10 mouse cellular contexts compared by ENCODE assay signal in the genomic region with DNA sequence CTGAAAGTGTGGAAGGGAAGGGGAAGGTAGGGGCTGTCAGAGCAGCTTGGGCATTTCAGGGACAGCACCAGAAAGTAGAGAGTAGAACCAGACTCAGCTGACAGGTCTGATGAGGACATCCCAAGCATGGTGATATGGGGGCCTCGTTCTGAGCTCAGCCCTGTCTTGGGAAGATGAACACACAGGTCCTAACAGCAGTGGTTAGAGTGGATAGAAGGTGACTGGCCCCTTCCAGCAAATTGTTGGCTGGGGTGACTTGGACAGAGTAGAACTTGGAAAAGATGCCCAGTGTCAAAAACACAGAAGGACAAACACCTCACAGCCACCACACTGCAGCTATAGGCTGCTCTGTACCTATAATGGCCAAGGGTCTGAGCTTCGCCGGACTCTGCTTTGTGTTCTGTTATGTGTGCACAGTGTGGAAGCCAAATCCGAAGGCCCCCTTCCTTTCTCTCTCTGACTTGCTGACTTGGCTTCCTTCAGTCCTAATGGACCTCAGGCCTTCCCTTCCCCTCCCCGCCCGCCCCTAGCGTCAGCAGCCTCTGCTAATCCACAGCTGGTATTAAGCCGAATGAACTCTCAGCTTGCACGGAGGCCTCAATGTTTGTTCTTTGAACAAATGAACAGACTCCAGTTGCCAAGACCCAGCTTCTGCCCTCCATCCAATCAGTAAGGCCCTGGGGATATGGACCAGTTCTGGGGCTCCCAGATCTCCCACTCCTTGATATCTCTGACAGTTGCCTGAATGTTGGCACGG. TPM values are rescaled to one million over a fixed set of nuclear protein-coding genes. Genes with fewer than 3 reads are reported as not detected.
DNase-seq lines count a peak whose midpoint lies in the region; ATAC-seq lines count a peak whose summit lies in the region.
"Had no signal": no experiment of that assay in that cellular context is flagged by ENCODE, and none has a peak within 500 bp of the region (broad histone marks: within the 10 kb centered on the region; RNA-seq: fewer than 3 reads in every experiment).

No protein-coding gene starts in this region.

- H3K9ac ChIP-seq in hindbrain, embryonic 11.5 days (ENCODE audit: low read depth, low read length), result no peak overlapping the region
- no peak overlapping the region for H3K9ac ChIP-seq in midbrain, embryonic 15.5 days

- WGBS in hindbrain, embryonic 11.5 days, result 40% methylated on average over 10 of the region's 10 CpGs
- 16% methylated on average over 10 of the region's 10 CpGs for WGBS in midbrain, embryonic 15.5 days

- H3K4me2 ChIP-seq in hindbrain, embryonic 11.5 days (replicated peaks; ENCODE audit: low read depth, low read length), result no peak overlapping the region
- no peak overlapping the region for H3K4me2 ChIP-seq in midbrain, embryonic 15.5 days

- no peak overlapping the region for H3K4me3 ChIP-seq in hindbrain, embryonic 11.5 days (ENCODE audit: low read depth, low read length)
- H3K4me3 ChIP-seq in midbrain, embryonic 15.5 days, result no peak overlapping the region
- H3K4me3 ChIP-seq: erythroblast, embryonic 14.5 days had no signal

- no peaks in the 10 kb centered on the region for H3K27me3 ChIP-seq in hindbrain, embryonic 11.5 days (ENCODE audit: control insufficient read depth, insufficient read depth, low read length)
- H3K27me3 ChIP-seq in midbrain, embryonic 15.5 days (replicated peaks), result no peaks in the 10 kb centered on the region

- H3K27ac ChIP-seq in hindbrain, embryonic 11.5 days (ENCODE audit: low read depth, low read length), result no peak overlapping the region
- no peak overlapping the region for H3K27ac ChIP-seq in midbrain, embryonic 15.5 days

- no peaks in the 10 kb centered on the region for H3K9me3 ChIP-seq in hindbrain, embryonic 11.5 days (ENCODE audit: control insufficient read depth, low read length)
- no peaks in the 10 kb centered on the region for H3K9me3 ChIP-seq in midbrain, embryonic 15.5 days

- H3K36me3 ChIP-seq in hindbrain, embryonic 11.5 days (ENCODE audit: control insufficient read depth, insufficient read depth, low read length), result no peaks in the 10 kb centered on the region
- no peaks in the 10 kb centered on the region for H3K36me3 ChIP-seq in midbrain, embryonic 15.5 days (replicated peaks)

- no peak for ATAC-seq in hindbrain, embryonic 11.5 days (ENCODE audit: low FRiP score)
- ATAC-seq in midbrain, embryonic 15.5 days (replicated peaks), result peak; percentile 66

- H3K4me1 ChIP-seq in hindbrain, embryonic 11.5 days (replicated peaks; ENCODE audit: control insufficient read depth, insufficient read depth, low read length), result peaks cover 5% of the 10 kb centered on the region; the same call in 1 of the 2 replicates
- peaks cover 11% of the 10 kb centered on the region for H3K4me1 ChIP-seq in midbrain, embryonic 15.5 days

- DNase-seq in gastrocnemius, postnatal 25 days, result peak; percentile 29
- DNase-seq in gastrocnemius, adult 8-10 months (ENCODE audit: low spot score in 2 of 2), result no peak
- DNase-seq in embryo, embryonic 11 days, result peak; percentile 60
- DNase-seq in hindbrain, embryonic 11.5 days (ENCODE audit: low spot score), result peak; percentile 30
- DNase-seq in ovary, postnatal 14 days (ENCODE audit: low spot score), result no peak
- DNase-seq in left cerebral cortex, postnatal 4 days, result no peak
- no peak for DNase-seq in cerebellum, adult 9-11 months
- DNase-seq: layer of hippocampus, adult 9-11 months had no signal

- intact Hi-C loops in left cerebral cortex, postnatal 4 days (cut with DNase I), result no loop called here

RNA-seq across cellular contexts. Expression of gene Lrrc32, which starts 48.3 kb away (rescaled TPM):
- 1 to 10 TPM; 4.9 to 5.0 TPM for total RNA-seq in gastrocnemius, postnatal 25 days (2021)
- 1 to 10 TPM; 2.4 to 6.1 (median 2.9) TPM for total RNA-seq in gastrocnemius, adult 8-10 months (2022)
- 3.1 and 3.3 TPM in 2 replicates for polyA plus RNA-seq in hindbrain, embryonic 11.5 days (2014; fragmentation: Nextera tagmentation; extraction: Ambion mirVana)
- polyA plus RNA-seq in midbrain, embryonic 15.5 days (2015; fragmentation: Nextera tagmentation; extraction: Ambion mirVana), result 5.0 and 5.5 TPM in 2 replicates
- total RNA-seq in left cerebral cortex, postnatal 4 days (2021), result 1 to 10 TPM; 6.4 to 7.6 TPM

Comparison
In these comparisons a context has a peak if more than half of its experiments do, and no peak if none do; other contexts are left out.
1. DNase-seq: peak in gastrocnemius, postnatal 25 days (single experiment), embryo, embryonic 11 days (single experiment) and hindbrain, embryonic 11.5 days (single experiment); none in gastrocnemius, adult 8-10 months (0 of 2), ovary, postnatal 14 days (single experiment), left cerebral cortex, postnatal 4 days (single experiment) and cerebellum, adult 9-11 months (single experiment).